Mouse (Mus musculus) hindbrain, embryonic 12.5 days (tissue): ENCODE measurements at regions not wholly inside any gene's neighbourhood (a gene's known extent, or its start where the extent isn't known, plus 50 kb on each side); places are given as distances from the start of the nearest gene placed in this dataset.

Experiments
- ATAC-seq: fragments of 200-750 bp; cut with Nextera tagmentation; 2 replicates; pipeline ENCODE4 v1.8.0; 2017; ENCODE audit warnings: moderate TSS enrichment; ENCODE audit not compliant: low FRiP score
- H3K27ac ChIP-seq: fragments of 300-500 bp; sonication (generic); 2 replicates; pipeline ENCODE4 v1.5.1; 2016; ENCODE audit warnings: mild to moderate bottlenecking
- H3K27me3 ChIP-seq: fragments of 300-500 bp; sonication (generic); 2 replicates; pipeline ENCODE4 v1.6.1; 2016; ENCODE audit warnings: mild to moderate bottlenecking
- H3K36me3 ChIP-seq: fragments of 300-500 bp; sonication (generic); 2 replicates; pipeline ENCODE4 v1.6.1; 2016; ENCODE audit warnings: mild to moderate bottlenecking
- H3K4me1 ChIP-seq: fragments of 300-500 bp; sonication (generic); 2 replicates; pipeline ENCODE4 v1.6.1; 2016
- H3K4me2 ChIP-seq: fragments of 300-500 bp; sonication (generic); replicated peaks from 2 replicates; pipeline ENCODE4 v1.6.1; 2016; ENCODE audit warnings: mild to moderate bottlenecking
- H3K4me3 ChIP-seq: fragments of 300-500 bp; sonication (generic); 2 replicates; pipeline ENCODE4 v1.5.1; 2016; ENCODE audit warnings: mild to moderate bottlenecking
- H3K9ac ChIP-seq: fragments of 300-500 bp; sonication (generic); 2 replicates; pipeline ENCODE4 v1.6.1; 2016; ENCODE audit warnings: mild to moderate bottlenecking, moderate library complexity
- H3K9me3 ChIP-seq: fragments of 300-500 bp; sonication (generic); replicated peaks from 2 replicates; pipeline ENCODE4 v1.6.1; 2016; ENCODE audit warnings: mild to moderate bottlenecking
- WGBS: fragments of 180-500 bp; shearing (Covaris S2); methylation state at CpG from one replicate; pipeline ENCODE4 v1.1.7; 2016; 5-methylcytosine and 5-hydroxymethylcytosine counted together

GRCm38 (mm10) chr13:116795041-116795440, 230.3 kb downstream of the Parp8 start:
- Histone ChIP-seq H3K27ac (no peak overlapping the region), H3K27me3 (no peaks in the 10 kb centered on the region), H3K36me3 (no peaks in the 10 kb centered on the region), H3K9me3 (no peaks in the 10 kb centered on the region), H3K9ac (no peak overlapping the region), H3K4me3 (no peak overlapping the region), H3K4me1 (no peaks in the 10 kb centered on the region), H3K4me2 (no peak overlapping the region)
- WGBS, result 29% methylated on average over 2 of the region's 2 CpGs
- ATAC-seq, result no peak

- H3K27me3 ChIP-seq, result no peaks in the 10 kb centered on the region
- no peaks in the 10 kb centered on the region for H3K4me1 ChIP-seq
- H3K4me2 ChIP-seq, result no peak overlapping the region
- no peak overlapping the region for H3K4me3 ChIP-seq
- no peaks in the 10 kb centered on the region for H3K9me3 ChIP-seq
- H3K27ac ChIP-seq, result no peak overlapping the region
- no peaks in the 10 kb centered on the region for H3K36me3 ChIP-seq
- ATAC-seq, result no peak
- H3K9ac ChIP-seq, result no peak overlapping the region
These were observed 243.7 kb downstream of the Parp8 start for GRCm38 (mm10) chr13:116781616-116782015.

- no peaks in the 10 kb centered on the region for H3K36me3 ChIP-seq
These were observed 259.8 kb downstream of the Parp8 start for GRCm38 (mm10) chr13:116765491-116765890.

GRCm38 (mm10) chr13:116759912-116760311, 265.4 kb downstream of the Parp8 start:
- no peak overlapping the region for H3K4me2 ChIP-seq
- H3K27me3 ChIP-seq, result no peaks in the 10 kb centered on the region
- no peak for ATAC-seq
- no peaks in the 10 kb centered on the region for H3K36me3 ChIP-seq
- 91% methylated on average over 2 of the region's 2 CpGs for WGBS
- H3K4me1 ChIP-seq, result no peaks in the 10 kb centered on the region
- no peak overlapping the region for H3K4me3 ChIP-seq
- no peaks in the 10 kb centered on the region for H3K9me3 ChIP-seq
- no peak overlapping the region for H3K9ac ChIP-seq
- H3K27ac ChIP-seq, result no peak overlapping the region

More at GRCm38 (mm10) chr13:116765491-116765890, 259.8 kb downstream of the Parp8 start:
- Histone ChIP-seq H3K4me1 (no peaks in the 10 kb centered on the region), H3K9me3 (no peaks in the 10 kb centered on the region), H3K4me3 (no peak overlapping the region), H3K27me3 (no peaks in the 10 kb centered on the region), H3K4me2 (no peak overlapping the region), H3K27ac (no peak overlapping the region), H3K9ac (no peak overlapping the region)
- 91% methylated on average over 3 of the region's 3 CpGs for WGBS
- ATAC-seq, result no peak

GRCm38 (mm10) chr13:116740825-116741224, 284.5 kb downstream of the Parp8 start:
- no peaks in the 10 kb centered on the region for H3K4me1 ChIP-seq
- no peak overlapping the region for H3K9ac ChIP-seq
- no peak overlapping the region for H3K27ac ChIP-seq
- no peaks in the 10 kb centered on the region for H3K27me3 ChIP-seq
- no peak overlapping the region for H3K4me3 ChIP-seq
- no peaks in the 10 kb centered on the region for H3K9me3 ChIP-seq
- no peak overlapping the region for H3K4me2 ChIP-seq
- H3K36me3 ChIP-seq, result no peaks in the 10 kb centered on the region
- no peak for ATAC-seq
- WGBS, result 77% methylated on average over 4 of the region's 4 CpGs

GRCm38 (mm10) chr13:116723361-116724153, 301.8 kb downstream of the Parp8 start:
- no peak for ATAC-seq
- Histone ChIP-seq H3K9ac (no peak overlapping the region), H3K4me3 (no peak overlapping the region), H3K4me1 (0 out of 2 replicates have a peak, but pooled peaks cover 2% of the 10 kb centered on the region), H3K9me3 (no peaks in the 10 kb centered on the region), H3K36me3 (no peaks in the 10 kb centered on the region), H3K27me3 (no peaks in the 10 kb centered on the region), H3K27ac (no peak overlapping the region), H3K4me2 (no peak overlapping the region)
- WGBS, result 65% methylated on average over 14 of the region's 14 CpGs

- no peak for ATAC-seq
These were observed 310.5 kb downstream of the Parp8 start for GRCm38 (mm10) chr13:116714809-116715208.

GRCm38 (mm10) chr13:116711866-116712593, 313.3 kb downstream of the Parp8 start:
- Histone ChIP-seq H3K4me2 (peak overlapping the region; percentile 54), H3K27me3 (peaks cover 67% of the 10 kb centered on the region), H3K4me3 (peak overlapping the region; percentile 22), H3K36me3 (no peaks in the 10 kb centered on the region), H3K9me3 (no peaks in the 10 kb centered on the region), H3K9ac (no peak overlapping the region), H3K27ac (no peak overlapping the region), H3K4me1 (peaks cover 22% of the 10 kb centered on the region)
- WGBS, result under 1% methylated on average over 24 of the region's 24 CpGs
- ATAC-seq, result peak; percentile 68

More at GRCm38 (mm10) chr13:116714809-116715208, 310.5 kb downstream of the Parp8 start:
- H3K27me3 ChIP-seq, result peaks cover 40% of the 10 kb centered on the region
- H3K4me2 ChIP-seq, result no peak overlapping the region
- no peak overlapping the region for H3K4me3 ChIP-seq
- H3K36me3 ChIP-seq, result no peaks in the 10 kb centered on the region
- H3K27ac ChIP-seq, result no peak overlapping the region
- no peak overlapping the region for H3K9ac ChIP-seq
- peaks cover 10% of the 10 kb centered on the region for H3K4me1 ChIP-seq
- 14% methylated on average over 5 of the region's 5 CpGs for WGBS
- no peaks in the 10 kb centered on the region for H3K9me3 ChIP-seq

GRCm38 (mm10) chr13:116711148-116711865, 314.0 kb downstream of the Parp8 start:
- H3K36me3 ChIP-seq, result no peaks in the 10 kb centered on the region
- H3K4me3 ChIP-seq, result peak overlapping the region; percentile 22
- H3K9me3 ChIP-seq, result no peaks in the 10 kb centered on the region
- peak; percentile 71 for ATAC-seq
- H3K27me3 ChIP-seq, result peaks cover 74% of the 10 kb centered on the region
- peaks cover 25% of the 10 kb centered on the region for H3K4me1 ChIP-seq
- no peak overlapping the region for H3K27ac ChIP-seq
- WGBS, result 2% methylated on average over 22 of the region's 22 CpGs
- H3K4me2 ChIP-seq, result peak overlapping the region; percentile 54
- H3K9ac ChIP-seq, result 0 out of 2 replicates have a peak overlapping the region, but pooled peaks have one; percentile 8

- no peaks in the 10 kb centered on the region for H3K36me3 ChIP-seq
- H3K27ac ChIP-seq, result no peak overlapping the region
- peaks cover 34% of the 10 kb centered on the region for H3K4me1 ChIP-seq
- peaks cover 88% of the 10 kb centered on the region for H3K27me3 ChIP-seq
- no peak overlapping the region for H3K4me2 ChIP-seq
- no peak overlapping the region for H3K9ac ChIP-seq
- no peak overlapping the region for H3K4me3 ChIP-seq
- ATAC-seq, result no peak
- no peaks in the 10 kb centered on the region for H3K9me3 ChIP-seq
- WGBS, result 5% methylated on average over 7 of the region's 7 CpGs
These were observed 315.7 kb downstream of the Parp8 start for GRCm38 (mm10) chr13:116709671-116710070.

GRCm38 (mm10) chr13:116708846-116709245, 316.5 kb downstream of the Parp8 start:
- H3K27me3 ChIP-seq, result peaks cover 91% of the 10 kb centered on the region
- no peaks in the 10 kb centered on the region for H3K9me3 ChIP-seq
- WGBS, result 1% methylated on average over 16 of the region's 16 CpGs
- H3K36me3 ChIP-seq, result no peaks in the 10 kb centered on the region
- peaks cover 34% of the 10 kb centered on the region for H3K4me1 ChIP-seq
- peak overlapping the region; percentile 30 for H3K4me2 ChIP-seq
- peak overlapping the region; percentile 17; the same call in 1 of the 2 replicates for H3K27ac ChIP-seq
- H3K4me3 ChIP-seq, result no peak overlapping the region; the same call in 1 of the 2 replicates
- no peak overlapping the region for H3K9ac ChIP-seq
- ATAC-seq, result no peak

- no peaks in the 10 kb centered on the region for H3K36me3 ChIP-seq
- H3K4me2 ChIP-seq, result peak overlapping the region; percentile 30
- H3K27me3 ChIP-seq, result peaks cover 89% of the 10 kb centered on the region
- no peak overlapping the region for H3K4me3 ChIP-seq
- no peak for ATAC-seq
- no peak overlapping the region for H3K9ac ChIP-seq
- WGBS, result 1% methylated on average over 7 of the region's 7 CpGs
- H3K4me1 ChIP-seq, result peaks cover 34% of the 10 kb centered on the region
- 0 out of 2 replicates have a peak overlapping the region, but pooled peaks have one; percentile 17 for H3K27ac ChIP-seq
- no peaks in the 10 kb centered on the region for H3K9me3 ChIP-seq
These were observed 316.9 kb downstream of the Parp8 start for GRCm38 (mm10) chr13:116708456-116708780.
